Mouse (Mus musculus) neural tube, embryonic 12.5 days (tissue): ENCODE data around the gene Kcnip4. TPM values are rescaled to one million over a fixed set of nuclear protein-coding genes. Genes with fewer than 3 reads are reported as not detected.

Experiments
- ATAC-seq: fragments of 200-750 bp; cut with Nextera tagmentation; 2 replicates; pipeline ENCODE4 v1.8.0; 2017; ENCODE audit warnings: low read depth, mild to moderate bottlenecking, moderate TSS enrichment, moderate library complexity; ENCODE audit not compliant: low FRiP score
- H3K27ac ChIP-seq: fragments of 300-500 bp; sonication (generic); 2 replicates; pipeline ENCODE4 v1.5.1; 2016
- H3K27me3 ChIP-seq: fragments of 300-500 bp; sonication (generic); replicated peaks from 2 replicates; pipeline ENCODE4 v1.6.1; 2016; ENCODE audit warnings: mild to moderate bottlenecking
- H3K36me3 ChIP-seq: fragments of 300-500 bp; sonication (generic); 2 replicates; pipeline ENCODE4 v1.6.1; 2016; ENCODE audit warnings: mild to moderate bottlenecking
- H3K4me1 ChIP-seq: fragments of 300-500 bp; sonication (generic); 2 replicates; pipeline ENCODE4 v1.6.1; 2016
- H3K4me2 ChIP-seq: fragments of 300-500 bp; sonication (generic); replicated peaks from 2 replicates; pipeline ENCODE4 v1.6.1; 2016; ENCODE audit warnings: mild to moderate bottlenecking
- H3K4me3 ChIP-seq: fragments of 300-500 bp; sonication (generic); 2 replicates; pipeline ENCODE4 v1.5.1; 2016
- H3K9ac ChIP-seq: fragments of 300-500 bp; sonication (generic); 2 replicates; pipeline ENCODE4 v1.6.1; 2016; ENCODE audit warnings: mild to moderate bottlenecking
- H3K9me3 ChIP-seq: fragments of 300-500 bp; sonication (generic); 2 replicates; pipeline ENCODE4 v1.6.1; 2016; ENCODE audit warnings: mild to moderate bottlenecking
- WGBS: fragments of 180-500 bp; shearing (Covaris S2); methylation state at CpG from one replicate; pipeline ENCODE4 v1.1.7; 2016; 5-methylcytosine and 5-hydroxymethylcytosine counted together
- polyA plus RNA-seq: library from polyadenylated mRNA; unstranded; fragments of >200 nt; fragmentation: Nextera tagmentation; extraction: Ambion mirVana; gene quantifications from 2 replicates; pipeline ENCODE4 v1.2.1, GENCODE M21; 2016

Gene Kcnip4
- polyA plus RNA-seq, 1 experiment from 2014 or later: 4.0 TPM

- Histone ChIP-seq H3K4me1 (no peaks in the 10 kb centered on the region), H3K27ac (no peak overlapping the region), H3K9me3 (no peaks in the 10 kb centered on the region), H3K9ac (no peak overlapping the region), H3K27me3 (no peaks in the 10 kb centered on the region), H3K4me2 (no peak overlapping the region), H3K36me3 (no peaks in the 10 kb centered on the region), H3K4me3 (no peak overlapping the region)
- 27% methylated on average over 4 of the region's 4 CpGs for WGBS
- ATAC-seq: peak; percentile 76
Measured at GRCm38 (mm10) chr5:49350126-49350909, 174.4 kb downstream of the Kcnip4 start.

GRCm38 (mm10) chr5:49349541-49349940 is 175.2 kb downstream of the Kcnip4 start:
- no peak for ATAC-seq
- 86% methylated on average over 5 of the region's 5 CpGs for WGBS
- Histone ChIP-seq H3K9me3 (no peaks in the 10 kb centered on the region), H3K4me1 (no peaks in the 10 kb centered on the region), H3K36me3 (no peaks in the 10 kb centered on the region), H3K27ac (no peak overlapping the region), H3K4me3 (no peak overlapping the region), H3K9ac (no peak overlapping the region), H3K27me3 (no peaks in the 10 kb centered on the region), H3K4me2 (no peak overlapping the region)

GRCm38 (mm10) chr5:49348511-49348910 is 176.2 kb downstream of the Kcnip4 start:
- ATAC-seq: no peak
- H3K9ac ChIP-seq: no peak overlapping the region
- no peaks in the 10 kb centered on the region for H3K36me3 ChIP-seq
- no peak overlapping the region for H3K4me3 ChIP-seq
- H3K27ac ChIP-seq: no peak overlapping the region
- no peaks in the 10 kb centered on the region for H3K9me3 ChIP-seq
- no peaks in the 10 kb centered on the region for H3K4me1 ChIP-seq
- WGBS: 64% methylated on average over 5 of the region's 5 CpGs
- no peaks in the 10 kb centered on the region for H3K27me3 ChIP-seq
- H3K4me2 ChIP-seq: no peak overlapping the region

- Histone ChIP-seq H3K27me3 (no peaks in the 10 kb centered on the region), H3K4me1 (no peaks in the 10 kb centered on the region), H3K27ac (no peak overlapping the region), H3K4me2 (no peak overlapping the region), H3K9me3 (no peaks in the 10 kb centered on the region), H3K36me3 (no peaks in the 10 kb centered on the region), H3K4me3 (no peak overlapping the region), H3K9ac (no peak overlapping the region)
- ATAC-seq: no peak
- WGBS: 80% methylated on average over 1 of the region's 1 CpGs
Measured at GRCm38 (mm10) chr5:49344606-49345005, 180.1 kb downstream of the Kcnip4 start.

- H3K4me1 ChIP-seq: no peaks in the 10 kb centered on the region
- H3K36me3 ChIP-seq: no peaks in the 10 kb centered on the region
- no peak overlapping the region for H3K27ac ChIP-seq
- no peak overlapping the region for H3K9ac ChIP-seq
- no peak overlapping the region for H3K4me3 ChIP-seq
- H3K27me3 ChIP-seq: no peaks in the 10 kb centered on the region
- 72% methylated on average over 2 of the region's 2 CpGs for WGBS
- no peaks in the 10 kb centered on the region for H3K9me3 ChIP-seq
- H3K4me2 ChIP-seq: no peak overlapping the region
- no peak for ATAC-seq
Measured at GRCm38 (mm10) chr5:49337164-49337563, 187.5 kb downstream of the Kcnip4 start.

GRCm38 (mm10) chr5:49333063-49333462 is 191.6 kb downstream of the Kcnip4 start:
- Histone ChIP-seq H3K27me3 (no peaks in the 10 kb centered on the region), H3K4me3 (no peak overlapping the region), H3K9ac (no peak overlapping the region), H3K4me2 (no peak overlapping the region), H3K4me1 (no peaks in the 10 kb centered on the region), H3K9me3 (no peaks in the 10 kb centered on the region), H3K27ac (no peak overlapping the region), H3K36me3 (no peaks in the 10 kb centered on the region)
- WGBS: 76% methylated on average over 2 of the region's 2 CpGs
- ATAC-seq: no peak

- ATAC-seq: no peak
- Histone ChIP-seq H3K4me1 (no peaks in the 10 kb centered on the region), H3K27ac (no peak overlapping the region), H3K9ac (no peak overlapping the region), H3K4me2 (no peak overlapping the region), H3K36me3 (no peaks in the 10 kb centered on the region), H3K27me3 (no peaks in the 10 kb centered on the region), H3K4me3 (no peak overlapping the region), H3K9me3 (no peaks in the 10 kb centered on the region)
- WGBS: 98% methylated on average over 1 of the region's 1 CpGs
Measured at GRCm38 (mm10) chr5:49329023-49329422, 195.7 kb downstream of the Kcnip4 start.

- Histone ChIP-seq H3K27ac (no peak overlapping the region), H3K4me3 (no peak overlapping the region), H3K36me3 (no peaks in the 10 kb centered on the region), H3K4me2 (no peak overlapping the region), H3K27me3 (no peaks in the 10 kb centered on the region), H3K9me3 (no peaks in the 10 kb centered on the region), H3K4me1 (no peaks in the 10 kb centered on the region), H3K9ac (no peak overlapping the region)
- ATAC-seq: no peak
Measured at GRCm38 (mm10) chr5:49318661-49319060, 206.0 kb downstream of the Kcnip4 start.

- ATAC-seq: no peak
- no peak overlapping the region for H3K4me2 ChIP-seq
- no peak overlapping the region for H3K4me3 ChIP-seq
- no peak overlapping the region for H3K27ac ChIP-seq
- H3K36me3 ChIP-seq: no peaks in the 10 kb centered on the region
- WGBS: 90% methylated on average over 2 of the region's 2 CpGs
- no peaks in the 10 kb centered on the region for H3K9me3 ChIP-seq
- H3K9ac ChIP-seq: no peak overlapping the region
- no peaks in the 10 kb centered on the region for H3K27me3 ChIP-seq
- no peaks in the 10 kb centered on the region for H3K4me1 ChIP-seq
Measured at GRCm38 (mm10) chr5:49317869-49318268, 206.8 kb downstream of the Kcnip4 start.

- Histone ChIP-seq H3K9ac (no peak overlapping the region), H3K4me2 (no peak overlapping the region), H3K27ac (no peak overlapping the region), H3K36me3 (no peaks in the 10 kb centered on the region), H3K9me3 (no peaks in the 10 kb centered on the region), H3K27me3 (no peaks in the 10 kb centered on the region), H3K4me3 (no peak overlapping the region), H3K4me1 (no peaks in the 10 kb centered on the region)
- 79% methylated on average over 1 of the region's 1 CpGs for WGBS
- ATAC-seq: no peak
Measured at GRCm38 (mm10) chr5:49306796-49307195, 217.9 kb downstream of the Kcnip4 start.

GRCm38 (mm10) chr5:49305321-49305720 is 219.4 kb downstream of the Kcnip4 start:
- Histone ChIP-seq H3K36me3 (no peaks in the 10 kb centered on the region), H3K27me3 (no peaks in the 10 kb centered on the region), H3K9me3 (no peaks in the 10 kb centered on the region), H3K4me3 (no peak overlapping the region), H3K4me2 (no peak overlapping the region), H3K27ac (no peak overlapping the region), H3K9ac (no peak overlapping the region), H3K4me1 (no peaks in the 10 kb centered on the region)
- no peak for ATAC-seq
- WGBS: 81% methylated on average over 2 of the region's 2 CpGs

- Histone ChIP-seq H3K36me3 (no peaks in the 10 kb centered on the region), H3K4me2 (no peak overlapping the region), H3K9me3 (no peaks in the 10 kb centered on the region), H3K9ac (no peak overlapping the region), H3K27ac (no peak overlapping the region), H3K27me3 (no peaks in the 10 kb centered on the region), H3K4me3 (no peak overlapping the region), H3K4me1 (no peaks in the 10 kb centered on the region)
- ATAC-seq: no peak
- WGBS: 61% methylated on average over 4 of the region's 4 CpGs
Measured at GRCm38 (mm10) chr5:49298654-49299053, 226.1 kb downstream of the Kcnip4 start.

GRCm38 (mm10) chr5:49292421-49292820 is 232.3 kb downstream of the Kcnip4 start:
- Histone ChIP-seq H3K4me1 (no peaks in the 10 kb centered on the region), H3K9me3 (no peaks in the 10 kb centered on the region), H3K27ac (no peak overlapping the region), H3K4me3 (no peak overlapping the region), H3K4me2 (no peak overlapping the region), H3K9ac (no peak overlapping the region), H3K36me3 (no peaks in the 10 kb centered on the region), H3K27me3 (no peaks in the 10 kb centered on the region)
- ATAC-seq: no peak
- WGBS: 96% methylated on average over 2 of the region's 2 CpGs
